Mouse (Mus musculus): Measurements from ENCODE around the gene Iqschfp.

DNA sequence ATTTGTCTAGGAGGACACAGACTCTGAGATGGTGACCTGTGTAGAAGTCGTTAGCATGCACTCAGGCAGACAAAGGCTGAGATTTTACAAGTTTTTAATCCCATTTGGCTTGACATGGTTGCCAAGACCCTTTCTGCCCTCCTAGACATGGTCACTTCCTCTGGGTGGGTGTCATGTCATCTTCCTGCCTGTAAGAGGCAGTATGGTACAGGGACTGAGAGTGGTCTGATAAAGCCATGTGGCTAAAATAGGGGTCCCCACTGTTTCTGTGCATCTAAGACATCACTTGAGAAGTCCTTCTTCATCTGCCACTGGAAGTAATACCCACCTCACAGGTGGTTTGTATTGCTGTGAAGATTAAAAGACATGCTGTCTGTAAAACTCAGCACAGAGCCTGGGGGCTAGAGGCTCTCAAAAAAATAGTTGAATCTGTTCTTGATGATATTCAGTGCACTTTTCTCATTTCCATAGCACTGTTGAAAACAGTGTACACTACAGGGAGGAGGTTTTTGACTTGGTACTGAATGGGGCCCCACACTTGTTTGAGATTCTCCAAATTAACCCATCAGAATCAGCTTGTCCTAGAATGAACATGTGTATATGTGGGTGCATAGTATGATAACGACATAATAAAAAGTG lies 167.2 kb downstream of the Iqschfp start:
- TF ChIP-seq CTCF (IDR thresholded peaks at IDR 0.05) (peak; percentile 83), EP300 (IDR thresholded peaks at IDR 0.05) (no peak)

Data from lung, postnatal 0 days (tissue).